Mouse (Mus musculus): ENCODE data around the gene Aaed1. TPM values are rescaled to one million over a fixed set of nuclear protein-coding genes. Genes with fewer than 3 reads are reported as not detected.

Aaed1 gene
- polyA plus RNA-seq, 1 experiment from 2014 or later, result 29.9 TPM

- 0% methylated on average over 2 of the region's 2 CpGs for WGBS
- TF ChIP-seq CTCF (IDR thresholded peaks at IDR 0.05; ENCODE audit: low read depth), result no peak
These were observed 393 bp upstream of the Aaed1 start for GRCm38 (mm10) chr13:64312916-64313289.

GRCm38 (mm10) chr13:64311266-64311665 lies 1.2 kb downstream of the Aaed1 start:
- no peaks in the 10 kb centered on the region for H3K4me1 ChIP-seq (replicated peaks; ENCODE audit: control insufficient read depth, insufficient read depth, low read length)
- no peak for ATAC-seq
- H3K36me3 ChIP-seq (ENCODE audit: control insufficient read depth, insufficient read depth), result peaks cover 4% of the 10 kb centered on the region
- no peaks in the 10 kb centered on the region for H3K27me3 ChIP-seq (replicated peaks; ENCODE audit: control insufficient read depth, insufficient read depth, low read length)
- 44% methylated on average over 1 of the region's 1 CpGs for WGBS
- H3K9me3 ChIP-seq (ENCODE audit: control insufficient read depth), result no peaks in the 10 kb centered on the region
- TF ChIP-seq CTCF (IDR thresholded peaks at IDR 0.05; ENCODE audit: low read depth), result no peak
- H3K9ac ChIP-seq (ENCODE audit: low read depth, low read length), result no peak overlapping the region; the same call in 1 of the 2 replicates
- H3K4me3 ChIP-seq (ENCODE audit: low read depth, low read length), result peak overlapping the region; percentile 54
- H3K4me2 ChIP-seq (replicated peaks; ENCODE audit: low read depth), result peak overlapping the region; percentile 72
- no peak overlapping the region for H3K27ac ChIP-seq (ENCODE audit: low read depth, low read length)

More at GRCm38 (mm10) chr13:64312916-64313289, 393 bp upstream of the Aaed1 start:
- H3K4me3 ChIP-seq (ENCODE audit: low read depth, low read length), result peak overlapping the region; percentile 54
- no peaks in the 10 kb centered on the region for H3K27me3 ChIP-seq (replicated peaks; ENCODE audit: control insufficient read depth, insufficient read depth, low read length)
- H3K9ac ChIP-seq (ENCODE audit: low read depth, low read length), result 0 out of 2 replicates have a peak overlapping the region, but pooled peaks have one; percentile 58
- no peaks in the 10 kb centered on the region for H3K9me3 ChIP-seq (ENCODE audit: control insufficient read depth)
- peak overlapping the region; percentile 72 for H3K4me2 ChIP-seq (replicated peaks; ENCODE audit: low read depth)
- H3K4me1 ChIP-seq (replicated peaks; ENCODE audit: control insufficient read depth, insufficient read depth, low read length), result no peaks in the 10 kb centered on the region
- peak; percentile 15; the same call in 1 of the 2 replicates for ATAC-seq
- no peaks in the 10 kb centered on the region for H3K36me3 ChIP-seq (ENCODE audit: control insufficient read depth, insufficient read depth)
- H3K27ac ChIP-seq (ENCODE audit: low read depth, low read length), result no peak overlapping the region

- Histone ChIP-seq H3K9me3 (ENCODE audit: control insufficient read depth) (no peaks in the 10 kb centered on the region), H3K27ac (ENCODE audit: low read depth, low read length) (no peak overlapping the region), H3K4me1 (replicated peaks; ENCODE audit: control insufficient read depth, insufficient read depth, low read length) (no peaks in the 10 kb centered on the region), H3K27me3 (replicated peaks; ENCODE audit: control insufficient read depth, insufficient read depth, low read length) (no peaks in the 10 kb centered on the region), H3K4me2 (replicated peaks; ENCODE audit: low read depth) (peak overlapping the region; percentile 72; the same call in 1 of the 2 replicates), H3K4me3 (ENCODE audit: low read depth, low read length) (no peak overlapping the region), H3K36me3 (ENCODE audit: control insufficient read depth, insufficient read depth) (peaks cover 4% of the 10 kb centered on the region), H3K9ac (ENCODE audit: low read depth, low read length) (no peak overlapping the region)
- TF ChIP-seq CTCF (IDR thresholded peaks at IDR 0.05; ENCODE audit: low read depth), result no peak
- ATAC-seq, result no peak
- 30% methylated on average over 6 of the region's 6 CpGs for WGBS
These were observed 1.9 kb downstream of the Aaed1 start for GRCm38 (mm10) chr13:64310585-64310984.

- H3K4me1 ChIP-seq (replicated peaks; ENCODE audit: control insufficient read depth, insufficient read depth, low read length), result no peaks in the 10 kb centered on the region
- H3K27ac ChIP-seq (ENCODE audit: low read depth, low read length), result no peak overlapping the region
- 66% methylated on average over 11 of the region's 11 CpGs for WGBS
These were observed 2.7 kb downstream of the Aaed1 start for GRCm38 (mm10) chr13:64309842-64310241.

GRCm38 (mm10) chr13:64309036-64309435 lies 3.5 kb downstream of the Aaed1 start:
- no peaks in the 10 kb centered on the region for H3K9me3 ChIP-seq (ENCODE audit: control insufficient read depth)
- no peak for ATAC-seq
- H3K9ac ChIP-seq (ENCODE audit: low read depth, low read length), result no peak overlapping the region
- H3K27ac ChIP-seq (ENCODE audit: low read depth, low read length), result no peak overlapping the region
- no peak overlapping the region for H3K4me2 ChIP-seq (replicated peaks; ENCODE audit: low read depth)
- peak; percentile 57 for TF ChIP-seq CTCF (IDR thresholded peaks at IDR 0.05; ENCODE audit: low read depth)
- no peak overlapping the region for H3K4me3 ChIP-seq (ENCODE audit: low read depth, low read length)
- H3K4me1 ChIP-seq (replicated peaks; ENCODE audit: control insufficient read depth, insufficient read depth, low read length), result no peaks in the 10 kb centered on the region
- WGBS, result 38% methylated on average over 5 of the region's 5 CpGs
- H3K27me3 ChIP-seq (replicated peaks; ENCODE audit: control insufficient read depth, insufficient read depth, low read length), result no peaks in the 10 kb centered on the region
- H3K36me3 ChIP-seq (ENCODE audit: control insufficient read depth, insufficient read depth), result peaks cover 10% of the 10 kb centered on the region

More at GRCm38 (mm10) chr13:64309842-64310241, 2.7 kb downstream of the Aaed1 start:
- no peak for ATAC-seq
- Histone ChIP-seq H3K36me3 (ENCODE audit: control insufficient read depth, insufficient read depth) (peaks cover 4% of the 10 kb centered on the region), H3K4me3 (ENCODE audit: low read depth, low read length) (no peak overlapping the region), H3K9ac (ENCODE audit: low read depth, low read length) (no peak overlapping the region), H3K9me3 (ENCODE audit: control insufficient read depth) (no peaks in the 10 kb centered on the region), H3K27me3 (replicated peaks; ENCODE audit: control insufficient read depth, insufficient read depth, low read length) (no peaks in the 10 kb centered on the region), H3K4me2 (replicated peaks; ENCODE audit: low read depth) (no peak overlapping the region)
- TF ChIP-seq CTCF (IDR thresholded peaks at IDR 0.05; ENCODE audit: low read depth), result no peak

- peaks cover 15% of the 10 kb centered on the region for H3K36me3 ChIP-seq (ENCODE audit: control insufficient read depth, insufficient read depth)
- H3K9ac ChIP-seq (ENCODE audit: low read depth, low read length), result no peak overlapping the region
- ATAC-seq, result no peak
- no peaks in the 10 kb centered on the region for H3K4me1 ChIP-seq (replicated peaks; ENCODE audit: control insufficient read depth, insufficient read depth, low read length)
- no peak overlapping the region for H3K4me2 ChIP-seq (replicated peaks; ENCODE audit: low read depth)
- 87% methylated on average over 5 of the region's 5 CpGs for WGBS
- H3K9me3 ChIP-seq (ENCODE audit: control insufficient read depth), result no peaks in the 10 kb centered on the region
- H3K27me3 ChIP-seq (replicated peaks; ENCODE audit: control insufficient read depth, insufficient read depth, low read length), result no peaks in the 10 kb centered on the region
- no peak overlapping the region for H3K4me3 ChIP-seq (ENCODE audit: low read depth, low read length)
- no peak overlapping the region for H3K27ac ChIP-seq (ENCODE audit: low read depth, low read length)
- no peak for TF ChIP-seq CTCF (IDR thresholded peaks at IDR 0.05; ENCODE audit: low read depth)
These were observed 5.0 kb downstream of the Aaed1 start for GRCm38 (mm10) chr13:64307508-64307907.

- WGBS, result 64% methylated on average over 3 of the region's 3 CpGs
- H3K27me3 ChIP-seq (replicated peaks; ENCODE audit: control insufficient read depth, insufficient read depth, low read length), result no peaks in the 10 kb centered on the region
- TF ChIP-seq CTCF (IDR thresholded peaks at IDR 0.05; ENCODE audit: low read depth), result peak; percentile 89
- H3K4me3 ChIP-seq (ENCODE audit: low read depth, low read length), result no peak overlapping the region
- no peak overlapping the region for H3K27ac ChIP-seq (ENCODE audit: low read depth, low read length)
- no peak for ATAC-seq
- no peak overlapping the region for H3K9ac ChIP-seq (ENCODE audit: low read depth, low read length)
- H3K4me1 ChIP-seq (replicated peaks; ENCODE audit: control insufficient read depth, insufficient read depth, low read length), result no peaks in the 10 kb centered on the region
- H3K9me3 ChIP-seq (ENCODE audit: control insufficient read depth), result no peaks in the 10 kb centered on the region
- H3K4me2 ChIP-seq (replicated peaks; ENCODE audit: low read depth), result no peak overlapping the region
- H3K36me3 ChIP-seq (ENCODE audit: control insufficient read depth, insufficient read depth), result peaks cover 15% of the 10 kb centered on the region
These were observed 6.4 kb downstream of the Aaed1 start for GRCm38 (mm10) chr13:64306078-64306477.
